Mouse (Mus musculus) right cerebral cortex, postnatal 4 days (tissue): ENCODE data around the gene Gm5269.

ENCODE experiments used
- DNase-seq: peaks from one replicate; pipeline ENCODE4 v3.0.0-alpha.2; 2022

The Gm5269 gene

GRCm38 (mm10) chr1:45877463-45877862, 12.6 kb downstream of the Gm5269 start:
- no peak for DNase-seq

- DNase-seq, result no peak
Measured at GRCm38 (mm10) chr1:45876450-45877198, 13.4 kb downstream of the Gm5269 start.

GRCm38 (mm10) chr1:45875640-45876039, 14.4 kb downstream of the Gm5269 start:
- no peak for DNase-seq

- DNase-seq, result no peak
Measured at GRCm38 (mm10) chr1:45873250-45873649, 16.8 kb downstream of the Gm5269 start.

GRCm38 (mm10) chr1:45868479-45869137, 21.5 kb downstream of the Gm5269 start:
- DNase-seq, result no peak

GRCm38 (mm10) chr1:45868050-45868449, 22.0 kb downstream of the Gm5269 start:
- DNase-seq, result no peak

- no peak for DNase-seq
Measured at GRCm38 (mm10) chr1:45866288-45867018, 23.6 kb downstream of the Gm5269 start.

GRCm38 (mm10) chr1:45865727-45866126, 24.3 kb downstream of the Gm5269 start:
- DNase-seq, result no peak

GRCm38 (mm10) chr1:45865316-45865715, 24.8 kb downstream of the Gm5269 start:
- no peak for DNase-seq

GRCm38 (mm10) chr1:45864564-45865014, 25.5 kb downstream of the Gm5269 start:
- DNase-seq, result no peak

- DNase-seq, result no peak
Measured at GRCm38 (mm10) chr1:45863641-45864040, 26.4 kb downstream of the Gm5269 start.

GRCm38 (mm10) chr1:45861162-45861561, 28.9 kb downstream of the Gm5269 start:
- no peak for DNase-seq

- no peak for DNase-seq
Measured at GRCm38 (mm10) chr1:45860349-45860748, 29.7 kb downstream of the Gm5269 start.

- no peak for DNase-seq
Measured at GRCm38 (mm10) chr1:45858038-45858437, 32.0 kb downstream of the Gm5269 start.

GRCm38 (mm10) chr1:45845466-45845865, 44.6 kb downstream of the Gm5269 start:
- DNase-seq, result no peak
